Mouse (Mus musculus) embryonic facial prominence, embryonic 10.5 days (tissue): ENCODE measurements around the gene Fes. TPM values are rescaled to one million over a fixed set of nuclear protein-coding genes. Genes with fewer than 3 reads are reported as not detected.

ENCODE experiments used
- DNase-seq: peaks from one replicate; pipeline ENCODE4 v3.0.0-alpha.2; 2017; ENCODE audit warnings: low spot score
- H3K27ac ChIP-seq: fragments of 300-500 bp; sonication (generic); replicated peaks from 2 replicates; pipeline ENCODE4 v1.5.1; 2016; ENCODE audit warnings: mild to moderate bottlenecking
- H3K27me3 ChIP-seq: fragments of 300-500 bp; sonication (generic); replicated peaks from 2 replicates; pipeline ENCODE4 v1.6.1; 2016; ENCODE audit warnings: low read depth, mild to moderate bottlenecking; ENCODE audit not compliant: poor library complexity, severe bottlenecking
- H3K36me3 ChIP-seq: fragments of 300-500 bp; sonication (generic); replicated peaks from 2 replicates; pipeline ENCODE4 v1.6.1; 2016; ENCODE audit warnings: mild to moderate bottlenecking, moderate library complexity
- H3K4me1 ChIP-seq: fragments of 300-500 bp; sonication (generic); 2 replicates; pipeline ENCODE4 v1.6.1; 2016
- H3K4me3 ChIP-seq: fragments of 300-500 bp; sonication (generic); 2 replicates; pipeline ENCODE4 v1.5.1; 2016; ENCODE audit warnings: mild to moderate bottlenecking, moderate library complexity
- H3K9me3 ChIP-seq: fragments of 300-500 bp; sonication (generic); 2 replicates; pipeline ENCODE4 v1.6.1; 2016; ENCODE audit warnings: mild to moderate bottlenecking
- WGBS: fragments of 180-500 bp; shearing (Covaris S2); methylation state at CpG from one replicate; pipeline ENCODE4 v1.1.7; 2016; 5-methylcytosine and 5-hydroxymethylcytosine counted together
- polyA plus RNA-seq: library from polyadenylated mRNA; unstranded; fragments of >200 nt; fragmentation: Nextera tagmentation; extraction: Ambion mirVana; gene quantifications from 2 replicates; pipeline ENCODE4 v1.2.1, GENCODE M21; 2016

The Fes gene
- polyA plus RNA-seq, 1 experiment from 2014 or later, result 8.4 TPM

- 70% methylated on average over 13 of the region's 13 CpGs for WGBS
- Histone ChIP-seq H3K4me1 (peaks cover 25% of the 10 kb centered on the region), H3K4me3 (no peak overlapping the region), H3K36me3 (peaks cover 40% of the 10 kb centered on the region), H3K27me3 (no peaks in the 10 kb centered on the region), H3K27ac (no peak overlapping the region), H3K9me3 (no peaks in the 10 kb centered on the region)
- no peak for DNase-seq
Measured at GRCm38 (mm10) chr7:80347670-80348586, 39.8 kb downstream of the Fes start.

DNA sequence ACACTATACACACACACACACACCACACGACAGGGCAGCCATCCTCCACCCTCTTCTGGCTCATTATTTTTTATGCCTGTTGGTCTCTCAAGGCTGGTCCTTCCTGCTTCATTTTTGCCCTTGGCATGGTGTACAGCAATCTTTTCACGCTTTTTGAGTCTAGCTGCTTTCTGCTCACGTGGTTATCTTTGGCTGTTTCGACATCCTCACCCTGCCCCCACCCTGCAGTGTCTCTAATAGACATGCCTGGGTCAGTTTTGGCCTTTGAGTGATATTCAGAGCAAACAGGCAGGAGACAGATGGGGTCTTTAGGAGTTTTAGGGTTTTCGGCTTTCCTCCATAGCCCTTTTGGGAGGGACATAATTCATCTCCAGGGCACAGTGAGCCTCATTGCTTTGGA lies 40.9 kb downstream of the Fes start:
- H3K4me3 ChIP-seq, result no peak overlapping the region
- 93% methylated on average over 5 of the region's 5 CpGs for WGBS

GRCm38 (mm10) chr7:80346173-80346572 lies 41.6 kb downstream of the Fes start:
- Histone ChIP-seq H3K9me3 (no peaks in the 10 kb centered on the region), H3K27me3 (peaks cover 12% of the 10 kb centered on the region), H3K4me1 (peaks cover 34% of the 10 kb centered on the region), H3K27ac (no peak overlapping the region), H3K36me3 (peaks cover 24% of the 10 kb centered on the region), H3K4me3 (no peak overlapping the region)
- 92% methylated on average over 9 of the region's 9 CpGs for WGBS
- DNase-seq, result no peak

More for the DNA sequence above, 40.9 kb downstream of the Fes start:
- peaks cover 5% of the 10 kb centered on the region for H3K27me3 ChIP-seq
- no peaks in the 10 kb centered on the region for H3K9me3 ChIP-seq
- no peak for DNase-seq
- no peak overlapping the region for H3K27ac ChIP-seq
- H3K4me1 ChIP-seq, result peaks cover 30% of the 10 kb centered on the region
- peaks cover 30% of the 10 kb centered on the region for H3K36me3 ChIP-seq

DNA sequence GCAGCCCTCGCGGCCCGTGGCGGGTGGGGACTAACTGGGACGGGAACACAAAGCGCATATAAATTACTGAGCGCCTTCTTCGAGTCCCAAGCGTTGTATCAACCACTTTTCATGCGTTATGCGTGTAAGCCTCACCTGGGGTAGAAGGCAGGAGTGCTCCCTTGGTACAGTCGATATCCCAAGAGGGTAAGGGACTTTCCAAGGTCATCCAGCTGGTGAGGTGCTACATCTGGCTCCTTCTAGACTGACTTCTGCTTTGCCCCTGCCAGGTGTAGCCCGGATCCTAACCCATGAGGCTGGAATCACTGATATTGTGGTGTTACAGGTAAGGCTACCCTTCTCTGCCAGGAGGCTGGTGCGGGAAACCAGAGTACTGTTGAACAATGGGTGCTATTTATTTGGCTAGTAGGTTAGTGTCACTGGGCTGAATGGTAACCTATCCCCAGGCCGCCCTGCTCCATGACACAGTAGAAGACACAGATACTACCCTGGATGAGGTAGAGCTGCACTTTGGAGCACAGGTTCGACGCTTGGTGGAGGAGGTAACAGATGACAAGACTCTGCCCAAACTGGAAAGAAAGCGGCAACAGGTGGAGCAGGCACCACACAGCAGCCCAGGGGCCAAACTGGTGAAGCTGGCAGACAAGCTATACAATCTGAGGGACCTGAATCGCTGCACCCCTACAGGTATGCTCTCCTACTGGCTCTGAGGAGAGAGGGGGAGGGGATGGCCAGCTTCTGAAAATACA lies 44.3 kb downstream of the Fes start:
- no peaks in the 10 kb centered on the region for H3K9me3 ChIP-seq
- H3K27ac ChIP-seq, result peak overlapping the region; percentile 91
- no peak for DNase-seq
- peaks cover 6% of the 10 kb centered on the region for H3K36me3 ChIP-seq
- peak overlapping the region; percentile 73 for H3K4me3 ChIP-seq
- WGBS, result 26% methylated on average over 19 of the region's 19 CpGs
- peaks cover 49% of the 10 kb centered on the region for H3K4me1 ChIP-seq
- peaks cover 12% of the 10 kb centered on the region for H3K27me3 ChIP-seq

- Histone ChIP-seq H3K27ac (peak within 1 kb of the TSS; percentile 91), H3K4me1 (peaks cover 47% of the 10 kb centered on the region)
Measured at GRCm38 (mm10) chr7:80342858-80343257, 44.9 kb downstream of the Fes start, which contains the start of gene Hddc3. Gene Hddc3, plus strand, starts transcription at chr7:80343104.

GRCm38 (mm10) chr7:80341793-80342192 lies 46.0 kb downstream of the Fes start:
- Histone ChIP-seq H3K36me3 (peaks cover 21% of the 10 kb centered on the region), H3K27ac (no peak overlapping the region), H3K27me3 (peaks cover 12% of the 10 kb centered on the region), H3K9me3 (no peaks in the 10 kb centered on the region), H3K4me1 (peaks cover 41% of the 10 kb centered on the region), H3K4me3 (no peak overlapping the region)
- no peak for DNase-seq
- 79% methylated on average over 7 of the region's 7 CpGs for WGBS

More at GRCm38 (mm10) chr7:80342858-80343257, 44.9 kb downstream of the Fes start, which contains the start of gene Hddc3:
- Histone ChIP-seq H3K27me3 (peaks cover 12% of the 10 kb centered on the region), H3K4me3 (peak within 1 kb of the TSS; percentile 73), H3K9me3 (no peaks in the 10 kb centered on the region), H3K36me3 (peaks cover 11% of the 10 kb centered on the region)
- DNase-seq, result peak; percentile 94
- 1% methylated on average over 25 of the region's 25 CpGs for WGBS

- peak within 1 kb of the TSS; percentile 79 for H3K4me3 ChIP-seq
- peaks cover 41% of the 10 kb centered on the region for H3K4me1 ChIP-seq
- 3% methylated on average over 11 of the region's 11 CpGs for WGBS
- DNase-seq, result peak; percentile 86
- H3K27me3 ChIP-seq, result peaks cover 12% of the 10 kb centered on the region
- H3K36me3 ChIP-seq, result peaks cover 31% of the 10 kb centered on the region
- peak within 1 kb of the TSS; percentile 88 for H3K27ac ChIP-seq
- H3K9me3 ChIP-seq, result no peaks in the 10 kb centered on the region
Measured at GRCm38 (mm10) chr7:80340793-80341192, 47.0 kb downstream of the Fes start, which contains the start of gene Unc45a. Gene Unc45a, minus strand, starts transcription at chr7:80341005.

GRCm38 (mm10) chr7:80339793-80340628 lies 47.7 kb downstream of the Fes start:
- Histone ChIP-seq H3K4me1 (peaks cover 41% of the 10 kb centered on the region), H3K9me3 (no peaks in the 10 kb centered on the region), H3K36me3 (peaks cover 33% of the 10 kb centered on the region), H3K4me3 (peak overlapping the region; percentile 79), H3K27ac (peak overlapping the region; percentile 88), H3K27me3 (peaks cover 12% of the 10 kb centered on the region)
- under 1% methylated on average over 45 of the region's 45 CpGs for WGBS
- DNase-seq, result peak; percentile 98

- H3K36me3 ChIP-seq, result peaks cover 40% of the 10 kb centered on the region
- H3K4me1 ChIP-seq, result peaks cover 41% of the 10 kb centered on the region
- H3K27ac ChIP-seq, result peak overlapping the region; percentile 88
- no peaks in the 10 kb centered on the region for H3K9me3 ChIP-seq
- WGBS, result 14% methylated on average over 17 of the region's 17 CpGs
- H3K27me3 ChIP-seq, result peaks cover 12% of the 10 kb centered on the region
- peak; percentile 41 for DNase-seq
- peak overlapping the region; percentile 79 for H3K4me3 ChIP-seq
Measured at GRCm38 (mm10) chr7:80339371-80339770, 48.4 kb downstream of the Fes start.

GRCm38 (mm10) chr7:80336932-80337331 lies 50.8 kb downstream of the Fes start:
- H3K27me3 ChIP-seq, result peaks cover 8% of the 10 kb centered on the region
- H3K4me1 ChIP-seq, result peaks cover 27% of the 10 kb centered on the region
- H3K4me3 ChIP-seq, result no peak overlapping the region
- H3K9me3 ChIP-seq, result peaks cover 8% of the 10 kb centered on the region
- 96% methylated on average over 3 of the region's 3 CpGs for WGBS
- DNase-seq, result no peak
- peaks cover 64% of the 10 kb centered on the region for H3K36me3 ChIP-seq
- H3K27ac ChIP-seq, result no peak overlapping the region

DNA sequence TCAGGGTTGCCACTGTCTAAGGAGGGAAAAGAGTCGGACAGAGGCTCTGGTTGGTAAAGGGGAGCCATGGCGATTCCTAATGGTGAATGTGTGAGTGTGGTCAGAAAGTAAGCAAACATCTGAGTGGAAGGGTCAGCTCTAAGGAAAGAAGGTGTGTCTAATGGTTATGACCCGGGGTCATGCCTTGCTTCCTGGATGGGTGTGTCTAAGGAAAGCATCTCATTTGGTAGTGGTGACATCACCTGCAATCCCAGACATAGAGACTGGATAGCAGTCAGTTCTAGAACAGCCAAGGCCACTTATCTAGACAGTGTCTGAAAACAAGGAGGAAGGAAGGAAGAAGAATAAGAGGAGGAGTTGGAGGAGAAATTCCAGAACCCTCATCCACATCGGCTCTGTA lies 52.9 kb downstream of the Fes start:
- no peak for DNase-seq
- peaks cover 85% of the 10 kb centered on the region for H3K36me3 ChIP-seq
- H3K4me3 ChIP-seq, result no peak overlapping the region
- H3K27me3 ChIP-seq, result no peaks in the 10 kb centered on the region
- 92% methylated on average over 4 of the region's 4 CpGs for WGBS
- H3K27ac ChIP-seq, result no peak overlapping the region
- H3K4me1 ChIP-seq, result peaks cover 14% of the 10 kb centered on the region
- peaks cover 8% of the 10 kb centered on the region for H3K9me3 ChIP-seq

- WGBS, result 96% methylated on average over 19 of the region's 19 CpGs
Measured at GRCm38 (mm10) chr7:80331433-80331832, 56.3 kb downstream of the Fes start.

More at GRCm38 (mm10) chr7:80331433-80331832, 56.3 kb downstream of the Fes start:
- no peaks in the 10 kb centered on the region for H3K27me3 ChIP-seq
- H3K4me1 ChIP-seq, result no peaks in the 10 kb centered on the region
- peaks cover 100% of the 10 kb centered on the region for H3K36me3 ChIP-seq
- peaks cover 8% of the 10 kb centered on the region for H3K9me3 ChIP-seq
- no peak overlapping the region for H3K27ac ChIP-seq
- no peak for DNase-seq
- H3K4me3 ChIP-seq, result no peak overlapping the region
